In genomic region chr11:101783584-101783983, GRCm38 (mm10) we compare ENCODE assay signal across 8 mouse cellular contexts. TPM values are rescaled to one million over a fixed set of nuclear protein-coding genes. Genes with fewer than 3 reads are reported as not detected.
A peak's percentile ranks its signal among the peaks of the same experiment; 100 is the strongest.
DNase-seq lines count a peak whose midpoint lies in the region; ATAC-seq and TF ChIP-seq lines count a peak whose summit lies in the region.

No protein-coding gene starts in this region.

- intact Hi-C loops in heart, postnatal 14 days (cut with DNase I): no loop called here

- 31% methylated on average over 9 of the region's 9 CpGs for WGBS in heart, embryonic 11.5 days (ENCODE audit: insufficient replicate concordance)
- 13% methylated on average over 9 of the region's 9 CpGs for WGBS in forebrain, embryonic 14.5 days
- 31% methylated on average over 9 of the region's 9 CpGs for WGBS in liver, embryonic 12.5 days (ENCODE audit: insufficient replicate concordance)
- WGBS in thymus, adult 2 months: 42% methylated on average over 9 of the region's 9 CpGs

- peak overlapping the region; percentile 65 for H3K4me3 ChIP-seq in heart, embryonic 11.5 days (ENCODE audit: low read depth, low read length)
- H3K4me3 ChIP-seq in forebrain, embryonic 14.5 days (ENCODE audit: low read depth, low read length): peak overlapping the region; percentile 45; the same call in 1 of the 2 replicates
- H3K4me3 ChIP-seq in liver, embryonic 12.5 days: no peak overlapping the region
- no peak overlapping the region for H3K4me3 ChIP-seq in thymus, adult 2 months (ENCODE audit: control insufficient read depth, insufficient read depth, low read length)

- peaks cover 52% of the 10 kb centered on the region for H3K27me3 ChIP-seq in heart, embryonic 11.5 days (ENCODE audit: control insufficient read depth, insufficient read depth, low read length)
- peaks cover 55% of the 10 kb centered on the region for H3K27me3 ChIP-seq in forebrain, embryonic 14.5 days (replicated peaks; ENCODE audit: control insufficient read depth, insufficient read depth, low read length)
- peaks cover 94% of the 10 kb centered on the region for H3K27me3 ChIP-seq in liver, embryonic 12.5 days (replicated peaks)
- H3K27me3 ChIP-seq in thymus, adult 2 months (ENCODE audit: control insufficient read depth, insufficient read depth, low read length): peaks cover 18% of the 10 kb centered on the region

- H3K4me2 ChIP-seq in heart, embryonic 11.5 days: peak overlapping the region; percentile 97
- H3K4me2 ChIP-seq in forebrain, embryonic 14.5 days (ENCODE audit: low read length): peak overlapping the region; percentile 90
- H3K4me2 ChIP-seq in liver, embryonic 12.5 days: peak overlapping the region; percentile 82; the same call in 1 of the 2 replicates

- no peak for TF ChIP-seq POLR2A in thymus, adult 2 months (IDR thresholded peaks at IDR 0.05; ENCODE audit: control insufficient read depth, extremely low read depth, insufficient read depth, low read length, poor library complexity)

- ATAC-seq in heart, embryonic 11.5 days (replicated peaks; ENCODE audit: insufficient number of reproducible peaks, low FRiP score, low TSS enrichment): no peak
- no peak for ATAC-seq in forebrain, embryonic 14.5 days
- ATAC-seq in liver, embryonic 12.5 days: no peak

- no peak for TF ChIP-seq CTCF in thymus, adult 2 months (IDR thresholded peaks at IDR 0.05; ENCODE audit: borderline replicate concordance, control insufficient read depth, extremely low read depth, insufficient read depth, low read length, poor library complexity)

- H3K36me3 ChIP-seq in heart, embryonic 11.5 days (ENCODE audit: control insufficient read depth, insufficient read depth, low read length): no peaks in the 10 kb centered on the region
- H3K36me3 ChIP-seq in forebrain, embryonic 14.5 days (ENCODE audit: control insufficient read depth, insufficient read depth, low read length): no peaks in the 10 kb centered on the region
- no peaks in the 10 kb centered on the region for H3K36me3 ChIP-seq in liver, embryonic 12.5 days
- H3K36me3 ChIP-seq in thymus, adult 2 months (ENCODE audit: control insufficient read depth, insufficient read depth, low read length): no peaks in the 10 kb centered on the region

- no peak for DNase-seq in heart, postnatal 14 days
- peak; percentile 18 for DNase-seq in 416B (ENCODE audit: low read depth)
- peak; percentile 31 for DNase-seq in forebrain, embryonic 14.5 days (ENCODE audit: low spot score)
- DNase-seq in adrenal gland, adult 2 months: no peak
- no peak for DNase-seq in layer of hippocampus, adult 9-11 months
- no peak for DNase-seq in thymus, adult 2 months

- no peak overlapping the region for H3K9ac ChIP-seq in heart, embryonic 11.5 days (ENCODE audit: low read depth, low read length)
- H3K9ac ChIP-seq in forebrain, embryonic 14.5 days (ENCODE audit: low read length): no peak overlapping the region
- H3K9ac ChIP-seq in liver, embryonic 12.5 days: no peak overlapping the region

- H3K27ac ChIP-seq in heart, embryonic 11.5 days (ENCODE audit: low read depth, low read length): no peak overlapping the region
- no peak overlapping the region for H3K27ac ChIP-seq in forebrain, embryonic 14.5 days (ENCODE audit: low read depth, low read length)
- no peak overlapping the region for H3K27ac ChIP-seq in liver, embryonic 12.5 days
- H3K27ac ChIP-seq in thymus, adult 2 months (ENCODE audit: control insufficient read depth, insufficient read depth, low read length): no peak overlapping the region

- no peaks in the 10 kb centered on the region for H3K9me3 ChIP-seq in heart, embryonic 11.5 days (replicated peaks; ENCODE audit: control insufficient read depth, low read length)
- H3K9me3 ChIP-seq in forebrain, embryonic 14.5 days (replicated peaks; ENCODE audit: control insufficient read depth, low read length): no peaks in the 10 kb centered on the region
- H3K9me3 ChIP-seq in liver, embryonic 12.5 days (replicated peaks): no peaks in the 10 kb centered on the region

- H3K4me1 ChIP-seq in heart, embryonic 11.5 days (ENCODE audit: control insufficient read depth, insufficient read depth, low read length): peaks cover 16% of the 10 kb centered on the region; the same call in 1 of the 2 replicates
- H3K4me1 ChIP-seq in forebrain, embryonic 14.5 days (ENCODE audit: control insufficient read depth, insufficient read depth, low read length): peaks cover 7% of the 10 kb centered on the region
- H3K4me1 ChIP-seq in liver, embryonic 12.5 days: peaks cover 18% of the 10 kb centered on the region
- peaks cover 8% of the 10 kb centered on the region for H3K4me1 ChIP-seq in thymus, adult 2 months (replicated peaks; ENCODE audit: control insufficient read depth, insufficient read depth, low read length)

RNA-seq across cellular contexts. Expression of gene Etv4, which starts 1.6 kb away (rescaled TPM):
- polyA plus RNA-seq in heart, embryonic 11.5 days (2014; fragmentation: Nextera tagmentation; extraction: Ambion mirVana): 4.5 and 8.7 TPM in 2 replicates
- total RNA-seq in heart, postnatal 14 days (2021): 1 to 10 TPM; 1.0 to 1.3 TPM
- polyA plus RNA-seq in forebrain, embryonic 14.5 days (2014; fragmentation: Nextera tagmentation; extraction: Ambion mirVana): 3.5 and 4.5 TPM in 2 replicates
- 1.4 and 2.0 TPM in 2 replicates for polyA plus RNA-seq in liver, embryonic 12.5 days (2016; fragmentation: Nextera tagmentation; extraction: Ambion mirVana)
- 1 to 10 TPM in 1 of 2 experiments, under 1 TPM in 1; 0.58 to 1.9 TPM for total RNA-seq in adrenal gland, adult 2 months (2021)
- 3.4 and 4.7 TPM in 2 replicates for polyA plus RNA-seq in adrenal gland, adult 2 months (2012; rRNA removed)
- polyA plus RNA-seq in thymus, adult 2 months (2012; rRNA removed): 1.5 and 1.9 TPM in 2 replicates

RNA-seq across cellular contexts. Expression of gene Dhx8, which starts 50.9 kb away (rescaled TPM):
- 24.3 and 26.1 TPM in 2 replicates for polyA plus RNA-seq in heart, embryonic 11.5 days (2014; fragmentation: Nextera tagmentation; extraction: Ambion mirVana)
- 10 to 100 TPM; 17.8 to 19.9 TPM for total RNA-seq in heart, postnatal 14 days (2021)
- 31.6 and 33.3 TPM in 2 replicates for polyA plus RNA-seq in forebrain, embryonic 14.5 days (2014; fragmentation: Nextera tagmentation; extraction: Ambion mirVana)
- polyA plus RNA-seq in liver, embryonic 12.5 days (2016; fragmentation: Nextera tagmentation; extraction: Ambion mirVana): 25.6 and 26.3 TPM in 2 replicates
- 10 to 100 TPM; 25.0 to 28.6 TPM for total RNA-seq in adrenal gland, adult 2 months (2021)
- 4.9 and 5.8 TPM in 2 replicates for polyA plus RNA-seq in adrenal gland, adult 2 months (2012; rRNA removed)
- 30.5 and 33.1 TPM in 2 replicates for polyA plus RNA-seq in thymus, adult 2 months (2012; rRNA removed)

Comparison
In these comparisons a context has a peak if more than half of its experiments do, and no peak if none do; other contexts are left out.
1. H3K4me3 ChIP-seq: peak in heart, embryonic 11.5 days (single experiment) and forebrain, embryonic 14.5 days (single experiment); none in liver, embryonic 12.5 days (single experiment) and thymus, adult 2 months (single experiment).
2. DNase-seq: peak in 416B (single experiment) and forebrain, embryonic 14.5 days (single experiment); none in heart, postnatal 14 days (0 of 2), adrenal gland, adult 2 months (single experiment), layer of hippocampus, adult 9-11 months (single experiment) and thymus, adult 2 months (single experiment).
3. Peak in every context shown above with its lines, with median percentiles within 50 percentile points of each other: H3K4me2 ChIP-seq.